Mouse (Mus musculus) forebrain, embryonic 14.5 days (tissue): ENCODE measurements around the gene Rxrg. TPM values are rescaled to one million over a fixed set of nuclear protein-coding genes. Genes with fewer than 3 reads are reported as not detected.

ENCODE experiments used
- ATAC-seq: fragments of 200-750 bp; cut with Nextera tagmentation; 2 replicates; pipeline ENCODE4 v1.8.0; 2017; ENCODE audit warnings: mild to moderate bottlenecking, moderate library complexity
- DNase-seq: peaks from one replicate; pipeline ENCODE4 v3.0.0-alpha.2; 2015; ENCODE audit warnings: low spot score
- H3K27ac ChIP-seq: fragments of 300-500 bp; sonication (generic); 2 replicates; pipeline ENCODE4 v1.5.1; 2014; ENCODE audit warnings: low read depth, mild to moderate bottlenecking, control low read depth, low read length, moderate library complexity
- H3K27me3 ChIP-seq: fragments of 300-500 bp; sonication (generic); replicated peaks from 2 replicates; pipeline ENCODE4 v1.6.1; 2014; ENCODE audit warnings: low read length, control low read depth, mixed read lengths; ENCODE audit not compliant: control insufficient read depth, insufficient read depth
- H3K36me3 ChIP-seq: fragments of 300-500 bp; sonication (generic); 2 replicates; pipeline ENCODE4 v1.6.1; 2014; ENCODE audit warnings: low read length, control low read depth; ENCODE audit not compliant: control insufficient read depth, insufficient read depth
- H3K4me1 ChIP-seq: fragments of 300-500 bp; sonication (generic); 2 replicates; pipeline ENCODE4 v1.6.1; 2014; ENCODE audit warnings: antibody characterized with exemption, low read length, control low read depth; ENCODE audit not compliant: control insufficient read depth, insufficient read depth
- H3K4me2 ChIP-seq: fragments of 300-500 bp; sonication (generic); 2 replicates; pipeline ENCODE4 v1.6.1; 2014; ENCODE audit warnings: mild to moderate bottlenecking, control low read depth, low read length
- H3K4me3 ChIP-seq: fragments of 300-500 bp; sonication (generic); 2 replicates; pipeline ENCODE4 v1.5.1; 2014; ENCODE audit warnings: low read depth, low read length, control low read depth
- H3K9ac ChIP-seq: fragments of 300-500 bp; sonication (generic); 2 replicates; pipeline ENCODE4 v1.6.1; 2014; ENCODE audit warnings: mild to moderate bottlenecking, low read length, control low read depth, moderate library complexity
- H3K9me3 ChIP-seq: fragments of 300-500 bp; sonication (generic); replicated peaks from 2 replicates; pipeline ENCODE4 v1.6.1; 2016; ENCODE audit warnings: low read length, control low read depth, mixed read lengths; ENCODE audit not compliant: control insufficient read depth
- WGBS: fragments of 180-500 bp; shearing (Covaris S2); extraction: QIAGEN DNeasy Blood & Tissue Kit; methylation state at CpG from one replicate; pipeline ENCODE4 v1.1.7; 2014; 5-methylcytosine and 5-hydroxymethylcytosine counted together
- polyA plus RNA-seq: library from polyadenylated mRNA; unstranded; fragments of >200 nt; fragmentation: Nextera tagmentation; extraction: Ambion mirVana; gene quantifications from 2 replicates; pipeline ENCODE4 v1.2.1, GENCODE M21; 2014

Gene Rxrg
- polyA plus RNA-seq, 1 experiment from 2014 or later: 9.3 TPM

GRCm38 (mm10) chr1:167688347-167689231, 90.4 kb downstream of the Rxrg start:
- ATAC-seq (peak; percentile 51), DNase-seq (peak; percentile 57)
- Histone ChIP-seq H3K36me3 (no peaks in the 10 kb centered on the region), H3K4me3 (peak overlapping the region; percentile 39), H3K27me3 (peaks cover 64% of the 10 kb centered on the region), H3K4me2 (peak overlapping the region; percentile 70), H3K9me3 (peaks cover 6% of the 10 kb centered on the region; the same call in 1 of the 2 replicates), H3K27ac (peak overlapping the region; percentile 5; the same call in 1 of the 2 replicates), H3K9ac (peak overlapping the region; percentile 54), H3K4me1 (peaks cover 13% of the 10 kb centered on the region)
- under 1% methylated on average over 77 of the region's 98 CpGs for WGBS

GRCm38 (mm10) chr1:167689232-167689261, 90.9 kb downstream of the Rxrg start, which contains the start of gene Lmx1a:
Gene Lmx1a (plus strand): TSS chr1:167689237.
- Histone ChIP-seq H3K9ac (peak within 1 kb of the TSS; percentile 54), H3K4me1 (peaks cover 13% of the 10 kb centered on the region), H3K4me3 (peak within 1 kb of the TSS; percentile 39), H3K27me3 (peaks cover 66% of the 10 kb centered on the region), H3K36me3 (no peaks in the 10 kb centered on the region), H3K4me2 (peak within 1 kb of the TSS; percentile 70), H3K27ac (peak within 1 kb of the TSS; percentile 60; the same call in 1 of the 2 replicates), H3K9me3 (peaks cover 6% of the 10 kb centered on the region; the same call in 1 of the 2 replicates)
- ATAC-seq: no peak
- no peak for DNase-seq
- 0% methylated on average over 3 of the region's 3 CpGs for WGBS

Other genes starting within 250 kb of the Rxrg start
- gene Aldh9a1, start 248.4 kb upstream of the Rxrg start, polyA plus RNA-seq: 20.9 and 21.2 TPM in 2 replicates
- gene Mgst3, start 204.5 kb upstream of the Rxrg start, polyA plus RNA-seq: 128 and 138 TPM in 2 replicates
- not detected in 2 replicates for gene Lrrc52, start 131.6 kb upstream of the Rxrg start, polyA plus RNA-seq
- gene Lmx1a, start 90.9 kb downstream of the Rxrg start, polyA plus RNA-seq: 2.3 and 2.8 TPM in 2 replicates